Mouse (Mus musculus): Measurements from ENCODE around the gene Filip1l. TPM values are rescaled to one million over a fixed set of nuclear protein-coding genes. Genes with fewer than 3 reads are reported as not detected.

Gene Filip1l
- polyA plus RNA-seq, 2 experiments from 2014 or later: 14.0 to 14.3 TPM

GRCm38 (mm10) chr16:57484043-57484795, 131.3 kb downstream of the Filip1l start:
- ATAC-seq: no peak

GRCm38 (mm10) chr16:57485265-57485664, 132.4 kb downstream of the Filip1l start:
- ATAC-seq: no peak

- ATAC-seq: no peak
Observed at GRCm38 (mm10) chr16:57486266-57486665, 133.4 kb downstream of the Filip1l start.

GRCm38 (mm10) chr16:57488661-57489060, 135.8 kb downstream of the Filip1l start:
- no peak for ATAC-seq

GRCm38 (mm10) chr16:57490691-57491090, 137.8 kb downstream of the Filip1l start:
- ATAC-seq: no peak

- peak; percentile 43 for ATAC-seq
Observed at GRCm38 (mm10) chr16:57491853-57492252, 139.0 kb downstream of the Filip1l start.

- peak; percentile 75 for ATAC-seq
Observed at GRCm38 (mm10) chr16:57495476-57496203, 142.7 kb downstream of the Filip1l start.

- no peak for ATAC-seq
Observed at GRCm38 (mm10) chr16:57496437-57497173, 143.7 kb downstream of the Filip1l start.

GRCm38 (mm10) chr16:57500851-57501250, 148.0 kb downstream of the Filip1l start:
- ATAC-seq: peak; percentile 45

- ATAC-seq: no peak
Observed at GRCm38 (mm10) chr16:57502230-57502629, 149.3 kb downstream of the Filip1l start.

GRCm38 (mm10) chr16:57502761-57503160, 149.9 kb downstream of the Filip1l start:
- ATAC-seq: no peak

GRCm38 (mm10) chr16:57504728-57505127, 151.8 kb downstream of the Filip1l start:
- ATAC-seq: no peak

- ATAC-seq: no peak
Observed at GRCm38 (mm10) chr16:57506133-57506532, 153.2 kb downstream of the Filip1l start.

GRCm38 (mm10) chr16:57508351-57508750, 155.5 kb downstream of the Filip1l start:
- ATAC-seq: no peak

GRCm38 (mm10) chr16:57509099-57509498, 156.2 kb downstream of the Filip1l start:
- no peak for ATAC-seq

GRCm38 (mm10) chr16:57513562-57513961, 160.7 kb downstream of the Filip1l start:
- no peak for ATAC-seq

- ATAC-seq: no peak
Observed at GRCm38 (mm10) chr16:57514371-57514770, 161.5 kb downstream of the Filip1l start.

GRCm38 (mm10) chr16:57515636-57516035, 162.7 kb downstream of the Filip1l start:
- no peak for ATAC-seq

GRCm38 (mm10) chr16:57525046-57525445, 172.2 kb downstream of the Filip1l start:
- no peak for ATAC-seq

- ATAC-seq: no peak
Observed at GRCm38 (mm10) chr16:57525476-57525875, 172.6 kb downstream of the Filip1l start.

GRCm38 (mm10) chr16:57526893-57527292, 174.0 kb downstream of the Filip1l start:
- no peak for ATAC-seq

GRCm38 (mm10) chr16:57528457-57528856, 175.6 kb downstream of the Filip1l start:
- ATAC-seq: no peak

- ATAC-seq: no peak
Observed at GRCm38 (mm10) chr16:57530547-57530946, 177.7 kb downstream of the Filip1l start.

All from activated CD4-positive, CD25-positive, alpha-beta regulatory T cell, adult 4 months (primary cell).